In the genomic region with DNA sequence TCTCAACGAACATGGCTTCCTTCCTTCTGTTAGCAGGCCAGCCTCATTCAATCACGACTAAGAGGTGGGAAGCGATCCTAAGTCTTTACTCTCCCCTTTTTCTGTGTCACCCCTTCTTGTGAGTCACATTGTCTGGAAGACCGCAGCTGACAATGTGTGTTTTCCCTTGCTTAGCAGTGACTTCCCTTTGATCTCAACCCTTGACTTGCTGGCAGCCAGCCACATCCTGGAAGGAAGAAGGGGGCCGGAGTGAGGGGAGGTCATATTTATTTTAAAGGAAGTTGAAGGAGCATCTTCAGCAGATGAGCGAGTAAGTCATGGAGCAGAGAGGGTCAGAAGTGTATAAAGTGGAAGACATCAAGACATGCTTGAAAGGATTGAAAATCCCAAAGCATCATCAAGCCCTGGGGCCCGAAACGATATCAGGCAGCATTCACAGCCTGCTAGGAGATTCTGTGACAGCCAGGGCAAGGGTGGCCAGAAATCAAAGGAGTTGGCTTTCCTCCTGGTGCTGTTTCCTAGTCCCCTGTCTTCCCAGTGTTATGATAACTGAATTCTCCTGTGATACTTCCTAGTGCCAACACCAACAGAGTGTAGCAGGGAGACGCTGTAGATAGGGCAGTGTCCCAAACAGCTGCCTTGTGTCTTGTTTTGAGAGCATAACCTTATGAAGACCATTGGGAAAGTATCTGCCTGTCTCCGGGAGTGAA, we compare ENCODE assay signal across 8 mouse cellular contexts.
DNase-seq lines count a peak whose midpoint lies in the region; ATAC-seq and TF ChIP-seq lines count a peak whose summit lies in the region.

No protein-coding gene starts in this region.

- WGBS in liver, embryonic 14.5 days (ENCODE audit: insufficient replicate concordance), result 14% methylated on average over 10 of the region's 10 CpGs
- WGBS in stomach, embryonic 14.5 days, result 34% methylated on average over 10 of the region's 10 CpGs
- WGBS in forebrain, embryonic 10.5 days, result 78% methylated on average over 10 of the region's 10 CpGs

- peak; percentile 35 to 37 for DNase-seq in right cerebral cortex, postnatal 10 days (ENCODE audit: low spot score in 2 of 2)
- DNase-seq in right cerebral cortex, postnatal 36 days (ENCODE audit: low spot score in 2 of 2), result no peak
- DNase-seq in heart, postnatal 14 days, result peak; percentile 58 to 71
- no peak for DNase-seq in liver, embryonic 14.5 days (ENCODE audit: low read depth in 3 of 3, low spot score in 3 of 3)
- no peak for DNase-seq in c-Kit-positive CD71-positive TER-119-positive erythroid progenitor cells, embryonic 14.5 days (ENCODE audit: low spot score)
- DNase-seq in forebrain, embryonic 10.5 days (ENCODE audit: extremely low spot score, low spot score), result no peak

- ATAC-seq in liver, embryonic 14.5 days (ENCODE audit: insufficient read depth), result peak; percentile 52; the same call in 1 of the 2 replicates
- ATAC-seq in stomach, embryonic 14.5 days (ENCODE audit: insufficient number of reproducible peaks, insufficient read depth, low FRiP score, low read depth), result peak; percentile 67; the same call in 1 of the 2 replicates
- no peak for ATAC-seq in erythroblast, adult 5-6 weeks (replicated peaks; ENCODE audit: low FRiP score, poor library complexity, severe bottlenecking)

- intact Hi-C loops in heart, postnatal 14 days (cut with DNase I), result no loop called here

- TF ChIP-seq EP300 in liver, embryonic 14.5 days (IDR thresholded peaks at IDR 0.05; ENCODE audit: low read depth), result no peak

- H3K36me3 ChIP-seq in liver, embryonic 14.5 days (replicated peaks; ENCODE audit: control insufficient read depth, insufficient read depth, low read depth), result no peaks in the 10 kb centered on the region
- no peaks in the 10 kb centered on the region for H3K36me3 ChIP-seq in stomach, embryonic 14.5 days (ENCODE audit: control insufficient read depth, insufficient read depth, low read length)
- no peaks in the 10 kb centered on the region for H3K36me3 ChIP-seq in forebrain, embryonic 10.5 days (replicated peaks)

- no peak overlapping the region for H3K27ac ChIP-seq in liver, embryonic 14.5 days
- H3K27ac ChIP-seq in stomach, embryonic 14.5 days (ENCODE audit: low read length), result peak overlapping the region; percentile 33; the same call in 1 of the 2 replicates
- no peak overlapping the region for H3K27ac ChIP-seq in forebrain, embryonic 10.5 days

- H3K4me1 ChIP-seq in liver, embryonic 14.5 days (replicated peaks; ENCODE audit: control insufficient read depth in 2 of 2, insufficient read depth in 2 of 2, low read length in 1 of 2), result no peaks in the 10 kb centered on the region
- peaks cover 8% of the 10 kb centered on the region; the same call in 1 of the 2 replicates for H3K4me1 ChIP-seq in stomach, embryonic 14.5 days (ENCODE audit: control insufficient read depth, insufficient read depth, low read length)
- no peaks in the 10 kb centered on the region for H3K4me1 ChIP-seq in forebrain, embryonic 10.5 days

- no peaks in the 10 kb centered on the region for H3K9me3 ChIP-seq in liver, embryonic 14.5 days (ENCODE audit: control insufficient read depth, low read length)
- no peaks in the 10 kb centered on the region for H3K9me3 ChIP-seq in stomach, embryonic 14.5 days (ENCODE audit: control insufficient read depth, low read depth, low read length)
- no peaks in the 10 kb centered on the region for H3K9me3 ChIP-seq in forebrain, embryonic 10.5 days

- H3K4me3 ChIP-seq in liver, embryonic 14.5 days (ENCODE audit: insufficient read depth in 1 of 2, low read depth in 2 of 2, low read length in 2 of 2), result no peak overlapping the region
- H3K4me3 ChIP-seq in stomach, embryonic 14.5 days (ENCODE audit: low read depth, low read length), result no peak overlapping the region
- no peak overlapping the region for H3K4me3 ChIP-seq in forebrain, embryonic 10.5 days

- H3K9ac ChIP-seq in liver, embryonic 14.5 days (replicated peaks), result no peak overlapping the region
- no peak overlapping the region for H3K9ac ChIP-seq in stomach, embryonic 14.5 days (replicated peaks; ENCODE audit: low read depth, low read length)

- H3K4me2 ChIP-seq in liver, embryonic 14.5 days (ENCODE audit: low read depth), result no peak overlapping the region
- no peak overlapping the region for H3K4me2 ChIP-seq in stomach, embryonic 14.5 days (replicated peaks; ENCODE audit: low read depth, low read length)

- no peaks in the 10 kb centered on the region for H3K27me3 ChIP-seq in liver, embryonic 14.5 days (ENCODE audit: control insufficient read depth, insufficient read depth, low read length)
- no peaks in the 10 kb centered on the region for H3K27me3 ChIP-seq in stomach, embryonic 14.5 days (ENCODE audit: control insufficient read depth, insufficient read depth, low read length)
- H3K27me3 ChIP-seq in forebrain, embryonic 10.5 days (ENCODE audit: poor library complexity, severe bottlenecking), result no peaks in the 10 kb centered on the region

- TF ChIP-seq CTCF in liver, embryonic 14.5 days (IDR thresholded peaks at IDR 0.05; ENCODE audit: low read depth), result no peak

Comparison
In these comparisons a context has a peak if more than half of its experiments do, and no peak if none do; other contexts are left out.
1. DNase-seq: peak in right cerebral cortex, postnatal 10 days (2 of 2) and heart, postnatal 14 days (2 of 2); none in right cerebral cortex, postnatal 36 days (0 of 2), liver, embryonic 14.5 days (0 of 3), c-Kit-positive CD71-positive TER-119-positive erythroid progenitor cells, embryonic 14.5 days (single experiment) and forebrain, embryonic 10.5 days (single experiment).